Comparison of ENCODE assay signal across 13 mouse cellular contexts in genomic region chr7:117658180-117658579, GRCm38 (mm10).
"Had no signal": no experiment of that assay in that cellular context is flagged by ENCODE, and none has a peak within 500 bp of the region (broad histone marks: within the 10 kb centered on the region; RNA-seq: fewer than 3 reads in every experiment).

No protein-coding gene starts in this region.

- H3K9me3 ChIP-seq: limb, embryonic 12.5 days; liver, embryonic 13.5 days; midbrain, embryonic 12.5 days; neural tube, embryonic 13.5 days had no signal

- H3K4me2 ChIP-seq: limb, embryonic 12.5 days; liver, embryonic 13.5 days; midbrain, embryonic 12.5 days; neural tube, embryonic 13.5 days had no signal

- H3K36me3 ChIP-seq: liver, embryonic 13.5 days; midbrain, embryonic 12.5 days; neural tube, embryonic 13.5 days had no signal

- DNase-seq: kidney, adult 8-10 months; kidney, postnatal 25 days; liver; liver, embryonic 13.5 days; lung, adult 18-20 months; retina, postnatal 1 day; right cerebral cortex, postnatal 25 days; thymus, postnatal 4 days had no signal

- H3K4me1 ChIP-seq: limb, embryonic 12.5 days; liver, embryonic 13.5 days; midbrain, embryonic 12.5 days; neural tube, embryonic 13.5 days had no signal

- H3K27me3 ChIP-seq: limb, embryonic 12.5 days; liver, embryonic 13.5 days; midbrain, embryonic 12.5 days had no signal

- ATAC-seq: intestine, postnatal 0 days had no signal

- H3K27ac ChIP-seq: limb, embryonic 12.5 days; liver, embryonic 13.5 days; midbrain, embryonic 12.5 days; neural tube, embryonic 13.5 days had no signal

- H3K4me3 ChIP-seq: limb, embryonic 12.5 days; liver, embryonic 13.5 days; midbrain, embryonic 12.5 days; myocyte; neural tube, embryonic 13.5 days had no signal

- H3K9ac ChIP-seq: limb, embryonic 12.5 days; liver, embryonic 13.5 days; midbrain, embryonic 12.5 days; neural tube, embryonic 13.5 days had no signal
